Mouse (Mus musculus): ENCODE data around the gene Ube2k. TPM values are rescaled to one million over a fixed set of nuclear protein-coding genes. Genes with fewer than 3 reads are reported as not detected.

Ube2k gene
- polyA plus RNA-seq, 1 experiment from 2014 or later = 217 TPM

DNA sequence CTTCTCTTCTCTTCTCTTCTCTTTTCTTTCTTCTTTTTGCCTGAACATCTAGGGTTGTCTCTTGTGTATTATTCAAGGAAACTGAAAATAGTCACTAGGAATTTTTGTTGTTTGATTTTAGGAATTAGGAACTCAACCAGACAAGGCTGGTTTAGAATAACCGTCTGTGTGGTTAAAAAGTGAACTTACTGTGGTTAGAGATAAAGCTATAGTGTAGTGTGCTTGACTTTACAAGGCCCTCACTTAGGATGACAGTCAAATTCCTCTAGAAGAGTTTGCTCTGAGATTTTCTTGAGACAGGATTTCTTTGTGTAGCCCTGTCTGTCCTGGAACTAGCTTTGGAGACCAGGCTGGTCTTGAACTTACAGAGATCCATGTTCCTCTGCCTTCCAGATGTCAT, 53.2 kb downstream of the Ube2k start:
- WGBS = 93% methylated on average over 1 of the region's 1 CpGs
- Histone ChIP-seq H3K27ac (replicated peaks) (no peak overlapping the region), H3K4me3 (replicated peaks) (no peak overlapping the region), H3K4me1 (no peaks in the 10 kb centered on the region), H3K4me2 (no peak overlapping the region), H3K9ac (replicated peaks) (no peak overlapping the region), H3K27me3 (replicated peaks) (no peaks in the 10 kb centered on the region), H3K36me3 (peaks cover 18% of the 10 kb centered on the region), H3K9me3 (replicated peaks) (no peaks in the 10 kb centered on the region)
- ATAC-seq (ENCODE audit: low FRiP score) = no peak

GRCm38 (mm10) chr5:65592421-65592820, 55.4 kb downstream of the Ube2k start:
- 86% methylated on average over 2 of the region's 2 CpGs for WGBS
- Histone ChIP-seq H3K36me3 (peaks cover 16% of the 10 kb centered on the region), H3K27me3 (replicated peaks) (no peaks in the 10 kb centered on the region), H3K9me3 (replicated peaks) (no peaks in the 10 kb centered on the region), H3K4me2 (no peak overlapping the region), H3K9ac (replicated peaks) (no peak overlapping the region), H3K4me1 (no peaks in the 10 kb centered on the region), H3K27ac (replicated peaks) (no peak overlapping the region), H3K4me3 (replicated peaks) (no peak overlapping the region)
- ATAC-seq (ENCODE audit: low FRiP score) = no peak

DNA sequence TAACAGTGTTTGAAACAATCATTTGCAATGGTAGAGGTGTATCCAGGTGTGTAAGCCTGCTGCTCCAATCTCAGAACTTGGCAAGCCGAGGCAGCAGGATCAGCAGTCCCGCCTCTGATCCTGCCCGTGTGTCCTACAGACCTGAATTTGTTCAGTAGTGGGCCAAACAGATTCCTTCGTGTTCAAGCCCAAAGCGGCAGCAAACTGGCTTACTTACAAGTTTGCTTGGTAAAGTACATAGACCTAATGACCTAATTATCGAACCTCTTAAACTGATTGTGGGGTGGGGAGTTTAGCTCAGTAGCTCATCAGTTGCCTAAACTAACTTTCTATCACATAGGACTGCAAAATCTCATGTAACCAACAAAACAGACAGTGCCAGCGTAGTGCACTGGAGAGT, 62.6 kb downstream of the Ube2k start:
- no peaks in the 10 kb centered on the region for H3K27me3 ChIP-seq (replicated peaks)
- H3K27ac ChIP-seq (replicated peaks) = no peak overlapping the region
- no peaks in the 10 kb centered on the region for H3K9me3 ChIP-seq (replicated peaks)
- no peaks in the 10 kb centered on the region for H3K4me1 ChIP-seq
- WGBS = 95% methylated on average over 7 of the region's 7 CpGs
- no peak overlapping the region for H3K4me2 ChIP-seq
- no peak overlapping the region for H3K9ac ChIP-seq (replicated peaks)
- H3K4me3 ChIP-seq (replicated peaks) = no peak overlapping the region
- no peak for ATAC-seq (ENCODE audit: low FRiP score)
- H3K36me3 ChIP-seq = peaks cover 22% of the 10 kb centered on the region

GRCm38 (mm10) chr5:65606820-65607219, 69.8 kb downstream of the Ube2k start:
- Histone ChIP-seq H3K4me1 (no peaks in the 10 kb centered on the region), H3K4me3 (replicated peaks) (no peak overlapping the region), H3K27me3 (replicated peaks) (no peaks in the 10 kb centered on the region), H3K9ac (replicated peaks) (no peak overlapping the region), H3K36me3 (peaks cover 10% of the 10 kb centered on the region), H3K27ac (replicated peaks) (no peak overlapping the region), H3K9me3 (replicated peaks) (no peaks in the 10 kb centered on the region), H3K4me2 (no peak overlapping the region)
- WGBS = 89% methylated on average over 1 of the region's 1 CpGs
- no peak for ATAC-seq (ENCODE audit: low FRiP score)

DNA sequence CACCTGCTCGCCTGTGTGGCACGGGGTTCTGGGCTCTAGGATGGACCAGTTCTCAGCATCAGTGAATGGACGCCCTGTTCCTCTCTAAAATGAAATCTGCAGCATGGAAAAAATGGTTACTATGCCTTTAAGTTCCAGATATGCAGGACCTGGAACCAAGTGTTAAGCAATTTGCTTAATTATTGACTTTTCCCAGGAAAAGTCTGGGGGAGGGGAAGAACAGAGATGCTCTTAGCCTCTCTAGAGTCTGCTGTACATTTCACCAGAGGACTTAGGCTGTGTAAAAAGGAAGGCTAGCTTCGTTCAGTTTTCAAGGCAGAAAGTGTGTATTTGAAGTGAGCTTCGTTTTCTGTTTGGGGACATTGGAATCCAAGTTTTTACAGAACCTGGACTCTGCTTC, 72.7 kb downstream of the Ube2k start:
- ATAC-seq (ENCODE audit: low FRiP score) = no peak
- H3K27ac ChIP-seq (replicated peaks) = no peak overlapping the region
- WGBS = 86% methylated on average over 5 of the region's 5 CpGs
- H3K4me1 ChIP-seq = no peaks in the 10 kb centered on the region
- H3K4me3 ChIP-seq (replicated peaks) = no peak overlapping the region
- H3K27me3 ChIP-seq (replicated peaks) = no peaks in the 10 kb centered on the region
- no peaks in the 10 kb centered on the region for H3K9me3 ChIP-seq (replicated peaks)
- peaks cover 9% of the 10 kb centered on the region; the same call in 1 of the 2 replicates for H3K36me3 ChIP-seq
- no peak overlapping the region for H3K9ac ChIP-seq (replicated peaks)
- H3K4me2 ChIP-seq = no peak overlapping the region

DNA sequence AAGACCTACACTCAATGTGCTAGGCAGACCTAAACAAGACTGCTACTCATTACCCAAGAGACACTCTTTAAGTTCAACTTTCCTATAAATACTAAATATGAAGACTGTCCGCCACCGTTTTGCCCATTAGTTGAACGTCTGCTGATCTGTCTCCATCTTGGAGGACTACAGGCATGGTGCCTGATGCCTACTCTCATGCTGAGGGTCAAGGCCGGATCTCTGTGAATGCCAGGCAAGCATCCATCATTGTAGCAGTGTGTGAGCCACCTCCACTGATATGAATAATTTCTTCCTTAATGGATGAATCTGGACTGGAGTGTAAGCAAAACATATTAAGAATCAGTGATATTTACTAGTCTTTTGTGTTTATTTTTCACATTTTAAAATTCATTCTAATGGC, 73.5 kb downstream of the Ube2k start:
- Histone ChIP-seq H3K9me3 (replicated peaks) (no peaks in the 10 kb centered on the region), H3K9ac (replicated peaks) (no peak overlapping the region), H3K27ac (replicated peaks) (no peak overlapping the region), H3K4me3 (replicated peaks) (no peak overlapping the region), H3K36me3 (peaks cover 14% of the 10 kb centered on the region), H3K27me3 (replicated peaks) (no peaks in the 10 kb centered on the region), H3K4me2 (no peak overlapping the region), H3K4me1 (no peaks in the 10 kb centered on the region)
- ATAC-seq (ENCODE audit: low FRiP score) = no peak
- WGBS = 93% methylated on average over 4 of the region's 4 CpGs

- H3K4me3 ChIP-seq (replicated peaks) = no peak overlapping the region
These were observed 76.3 kb downstream of the Ube2k start for GRCm38 (mm10) chr5:65613152-65613924.

DNA sequence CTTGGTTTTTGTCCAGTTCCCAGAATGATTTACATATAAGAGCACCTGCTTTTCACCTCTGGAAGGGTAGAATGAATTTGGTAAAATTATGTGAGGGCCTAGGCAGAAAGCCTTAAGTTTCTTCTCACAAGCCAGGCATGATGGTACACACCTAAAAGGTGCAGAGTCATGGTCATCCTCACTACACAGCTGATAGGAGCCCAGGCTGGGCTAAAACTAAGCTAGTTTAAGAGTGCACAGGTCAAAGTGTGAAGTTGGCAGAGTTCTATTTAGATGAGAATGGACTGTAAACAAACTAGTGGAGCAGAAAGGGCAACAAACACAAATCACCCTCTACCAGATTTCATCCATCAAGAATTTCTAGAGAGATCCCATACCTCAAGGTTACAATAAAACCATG, 87.3 kb downstream of the Ube2k start:
- Histone ChIP-seq H3K27me3 (replicated peaks) (no peaks in the 10 kb centered on the region), H3K4me1 (no peaks in the 10 kb centered on the region), H3K36me3 (peaks cover 23% of the 10 kb centered on the region), H3K9ac (replicated peaks) (no peak overlapping the region), H3K9me3 (replicated peaks) (no peaks in the 10 kb centered on the region), H3K4me3 (replicated peaks) (no peak overlapping the region), H3K4me2 (no peak overlapping the region), H3K27ac (replicated peaks) (no peak overlapping the region)
- ATAC-seq (ENCODE audit: low FRiP score) = no peak

More at GRCm38 (mm10) chr5:65613152-65613924, 76.3 kb downstream of the Ube2k start:
- WGBS = 89% methylated on average over 9 of the region's 9 CpGs
- Histone ChIP-seq H3K9me3 (replicated peaks) (no peaks in the 10 kb centered on the region), H3K4me1 (no peaks in the 10 kb centered on the region), H3K4me2 (no peak overlapping the region), H3K36me3 (peaks cover 29% of the 10 kb centered on the region), H3K27ac (replicated peaks) (no peak overlapping the region), H3K27me3 (replicated peaks) (no peaks in the 10 kb centered on the region), H3K9ac (replicated peaks) (no peak overlapping the region)
- ATAC-seq (ENCODE audit: low FRiP score) = no peak

- Histone ChIP-seq H3K9ac (replicated peaks) (no peak overlapping the region), H3K4me3 (replicated peaks) (no peak overlapping the region), H3K4me2 (no peak overlapping the region), H3K27me3 (replicated peaks) (no peaks in the 10 kb centered on the region), H3K27ac (replicated peaks) (no peak overlapping the region), H3K9me3 (replicated peaks) (no peaks in the 10 kb centered on the region), H3K36me3 (peaks cover 55% of the 10 kb centered on the region), H3K4me1 (no peaks in the 10 kb centered on the region)
- WGBS = 93% methylated on average over 1 of the region's 1 CpGs
- no peak for ATAC-seq (ENCODE audit: low FRiP score)
These were observed 101.9 kb downstream of the Ube2k start for GRCm38 (mm10) chr5:65638896-65639295.

Other genes starting within 250 kb of the Ube2k start
- gene Rfc1, start 201.6 kb upstream of the Ube2k start, polyA plus RNA-seq (2015; fragmentation: Nextera tagmentation; extraction: Ambion mirVana) = 28.9 and 41.9 TPM in 2 replicates
- gene Klb, start 188.9 kb upstream of the Ube2k start, polyA plus RNA-seq (2015; fragmentation: Nextera tagmentation; extraction: Ambion mirVana) = 0.15 TPM in 1 of 2 replicates, not detected in the other
- 545 and 687 TPM in 2 replicates for gene Rpl9, start 145.8 kb upstream of the Ube2k start, polyA plus RNA-seq (2015; fragmentation: Nextera tagmentation; extraction: Ambion mirVana)
- gene Lias, start 145.7 kb upstream of the Ube2k start, polyA plus RNA-seq (2015; fragmentation: Nextera tagmentation; extraction: Ambion mirVana) = 61.1 and 63.4 TPM in 2 replicates
- gene Ugdh, start 101.3 kb upstream of the Ube2k start, polyA plus RNA-seq (2015; fragmentation: Nextera tagmentation; extraction: Ambion mirVana) = 44.1 and 63.4 TPM in 2 replicates
- 1.1 TPM in 1 of 2 replicates, not detected in the other for gene Gm43552, start 44.4 kb upstream of the Ube2k start, polyA plus RNA-seq (2015; fragmentation: Nextera tagmentation; extraction: Ambion mirVana)
- 187 and 197 TPM in 2 replicates for gene Smim14, start within 50 bp of the Ube2k start, polyA plus RNA-seq (2015; fragmentation: Nextera tagmentation; extraction: Ambion mirVana)
- 35.6 and 38.0 TPM in 2 replicates for gene Pds5a, start 161.0 kb downstream of the Ube2k start, polyA plus RNA-seq (2015; fragmentation: Nextera tagmentation; extraction: Ambion mirVana)
- 13.7 and 16.6 TPM in 2 replicates for gene N4bp2, start 226.3 kb downstream of the Ube2k start, polyA plus RNA-seq (2015; fragmentation: Nextera tagmentation; extraction: Ambion mirVana)